26 mouse cellular contexts compared by ENCODE assay signal in genomic region chr4:55194061-55194460, GRCm38 (mm10).
DNase-seq lines count a peak whose midpoint lies in the region; ATAC-seq and TF ChIP-seq lines count a peak whose summit lies in the region.
"Had no signal": no experiment of that assay in that cellular context is flagged by ENCODE, and none has a peak within 500 bp of the region (broad histone marks: within the 10 kb centered on the region; RNA-seq: fewer than 3 reads in every experiment).

No protein-coding gene starts in this region.

- H3ac ChIP-seq in C2C12 (ENCODE audit: control insufficient read depth, insufficient read length, low read depth), result no peak overlapping the region

- no peak overlapping the region for H3K4me3 ChIP-seq in forebrain, embryonic 16.5 days (replicated peaks; ENCODE audit: low read length)
- H3K4me3 ChIP-seq in forebrain, embryonic 14.5 days (ENCODE audit: low read depth, low read length), result no peak overlapping the region
- no peak overlapping the region for H3K4me3 ChIP-seq in C2C12 (ENCODE audit: insufficient read depth, poor library complexity, severe bottlenecking)
- H3K4me3 ChIP-seq: forebrain, embryonic 10.5 days; forebrain, embryonic 13.5 days; heart, embryonic 12.5 days; heart, embryonic 15.5 days; hindbrain, embryonic 10.5 days; hindbrain, embryonic 13.5 days; intestine, embryonic 15.5 days had no signal

- H3K27ac ChIP-seq in forebrain, embryonic 16.5 days (ENCODE audit: low read length), result peak overlapping the region; percentile 44; the same call in 1 of the 2 replicates
- H3K27ac ChIP-seq in forebrain, embryonic 14.5 days (ENCODE audit: low read depth, low read length), result no peak overlapping the region; the same call in 1 of the 2 replicates
- H3K27ac ChIP-seq: forebrain, embryonic 10.5 days; forebrain, embryonic 13.5 days; heart, embryonic 15.5 days; hindbrain, embryonic 10.5 days; hindbrain, embryonic 13.5 days; intestine, embryonic 15.5 days had no signal

- no peak for DNase-seq in forebrain, embryonic 14.5 days (ENCODE audit: low spot score)
- DNase-seq in adipocyte (ENCODE audit: low spot score), result peak; percentile 17
- no peak for DNase-seq in cerebellum, adult 9-11 months
- no peak for DNase-seq in cerebellum, postnatal 14 days
- DNase-seq: adrenal gland, postnatal 10 days; adrenal gland, postnatal 36 days; cerebellum, adult 18-20 months; cerebellum, postnatal 10 days; gastrocnemius, postnatal 25 days; heart, adult 18-20 months; heart, postnatal 10 days; heart, postnatal 36 days; kidney, adult 11 months had no signal

- TF ChIP-seq CTCF in C2C12 (IDR thresholded peaks at IDR 0.05; ENCODE audit: control insufficient read depth, insufficient read depth, insufficient read length), result no peak

- H3K9ac ChIP-seq in forebrain, embryonic 16.5 days (replicated peaks; ENCODE audit: low read depth, low read length), result no peak overlapping the region
- no peak overlapping the region for H3K9ac ChIP-seq in forebrain, embryonic 14.5 days (ENCODE audit: low read length)
- H3K9ac ChIP-seq: forebrain, embryonic 13.5 days; heart, embryonic 12.5 days; heart, embryonic 15.5 days; hindbrain, embryonic 13.5 days; intestine, embryonic 15.5 days had no signal

- H3K9me3 ChIP-seq in forebrain, embryonic 16.5 days (ENCODE audit: control insufficient read depth, low read length), result no peaks in the 10 kb centered on the region
- H3K9me3 ChIP-seq in forebrain, embryonic 14.5 days (replicated peaks; ENCODE audit: control insufficient read depth, low read length), result no peaks in the 10 kb centered on the region
- H3K9me3 ChIP-seq: forebrain, embryonic 10.5 days; forebrain, embryonic 13.5 days; heart, embryonic 12.5 days; heart, embryonic 15.5 days; hindbrain, embryonic 10.5 days; hindbrain, embryonic 13.5 days; intestine, embryonic 15.5 days had no signal

- H3K79me3 ChIP-seq in C2C12 (ENCODE audit: low read depth), result no peaks in the 10 kb centered on the region

- WGBS in forebrain, embryonic 16.5 days, result 96% methylated on average over 1 of the region's 1 CpGs
- 97% methylated on average over 1 of the region's 1 CpGs for WGBS in forebrain, embryonic 14.5 days

- peaks cover 8% of the 10 kb centered on the region for H3K4me1 ChIP-seq in forebrain, embryonic 16.5 days (replicated peaks; ENCODE audit: control insufficient read depth, insufficient read depth, low read length)
- no peaks in the 10 kb centered on the region for H3K4me1 ChIP-seq in forebrain, embryonic 14.5 days (ENCODE audit: control insufficient read depth, insufficient read depth, low read length)
- H3K4me1 ChIP-seq: forebrain, embryonic 13.5 days; hindbrain, embryonic 10.5 days; hindbrain, embryonic 13.5 days; intestine, embryonic 15.5 days had no signal

- H3K4me2 ChIP-seq in forebrain, embryonic 16.5 days (ENCODE audit: low read length), result no peak overlapping the region
- H3K4me2 ChIP-seq in forebrain, embryonic 14.5 days (ENCODE audit: low read length), result no peak overlapping the region
- H3K4me2 ChIP-seq: forebrain, embryonic 13.5 days; heart, embryonic 12.5 days; heart, embryonic 15.5 days; hindbrain, embryonic 13.5 days; intestine, embryonic 15.5 days had no signal

- H3K27me3 ChIP-seq in forebrain, embryonic 16.5 days (replicated peaks; ENCODE audit: control insufficient read depth, insufficient read depth, low read length), result no peaks in the 10 kb centered on the region
- H3K27me3 ChIP-seq in forebrain, embryonic 14.5 days (replicated peaks; ENCODE audit: control insufficient read depth, insufficient read depth, low read length), result no peaks in the 10 kb centered on the region
- no peaks in the 10 kb centered on the region for H3K27me3 ChIP-seq in C2C12 (ENCODE audit: control insufficient read depth, insufficient read depth, insufficient read length)
- H3K27me3 ChIP-seq: CH12.LX; forebrain, embryonic 13.5 days; heart, embryonic 12.5 days; heart, embryonic 15.5 days; hindbrain, embryonic 13.5 days; intestine, embryonic 15.5 days had no signal

- no peak for ATAC-seq in forebrain, embryonic 16.5 days
- no peak for ATAC-seq in forebrain, embryonic 14.5 days
- ATAC-seq: activated CD4-positive, CD25-positive, alpha-beta regulatory T cell, adult 4 months; hindbrain, embryonic 16.5 days; intestine, embryonic 15.5 days had no signal

- no peaks in the 10 kb centered on the region for H3K36me3 ChIP-seq in forebrain, embryonic 16.5 days (ENCODE audit: control insufficient read depth, insufficient read depth)
- H3K36me3 ChIP-seq in forebrain, embryonic 14.5 days (ENCODE audit: control insufficient read depth, insufficient read depth, low read length), result no peaks in the 10 kb centered on the region
- no peaks in the 10 kb centered on the region for H3K36me3 ChIP-seq in C2C12 (ENCODE audit: control insufficient read depth, insufficient read depth)
- H3K36me3 ChIP-seq: forebrain, embryonic 10.5 days; G1E; heart, embryonic 12.5 days; heart, embryonic 15.5 days; hindbrain, embryonic 10.5 days; hindbrain, embryonic 13.5 days; intestine, embryonic 15.5 days had no signal

- no peaks in the 10 kb centered on the region for H3K79me2 ChIP-seq in C2C12 (ENCODE audit: control insufficient read depth, insufficient read depth)

TF ChIP-seq in C2C12, 6 proteins besides CTCF, POLR2A, EP300 and RAD21:
- TF ChIP-seq CEBPB (IDR thresholded peaks at IDR 0.05; ENCODE audit: low read depth) (no peak), MYOG (IDR thresholded peaks at IDR 0.05; ENCODE audit: control insufficient read depth, extremely low read depth, insufficient read length) (no peak), USF1 (IDR thresholded peaks at IDR 0.05; ENCODE audit: low read depth) (no peak), MAX (IDR thresholded peaks at IDR 0.05) (no peak), MYOD1 (IDR thresholded peaks at IDR 0.05; ENCODE audit: control insufficient read depth, insufficient read length, low read depth) (peak; percentile 44), FOSL1 (IDR thresholded peaks at IDR 0.05; ENCODE audit: insufficient read depth, low read length, poor library complexity, severe bottlenecking) (peak; percentile 59)
TF ChIP-seq in C2C12: peak in this region for 2.
